Mouse (Mus musculus) heart, postnatal 0 days (tissue): ENCODE measurements around the gene Zfp526. TPM values are rescaled to one million over a fixed set of nuclear protein-coding genes. Genes with fewer than 3 reads are reported as not detected.

Source experiments
- ATAC-seq: fragments of 200-750 bp; cut with Nextera tagmentation; 2 replicates; pipeline ENCODE4 v1.8.0; 2017; ENCODE audit warnings: low read depth, moderate number of reproducible peaks, moderate library complexity; ENCODE audit not compliant: insufficient read depth
- DNase-seq: peaks from one replicate; pipeline ENCODE4 v3.0.0-alpha.2; 2016; ENCODE audit warnings: low spot score
- H3K27ac ChIP-seq: fragments of 300-500 bp; sonication (generic); 2 replicates; pipeline ENCODE4 v1.5.1; 2014; ENCODE audit warnings: low read depth, mild to moderate bottlenecking
- H3K27me3 ChIP-seq: fragments of 300-500 bp; sonication (generic); 2 replicates; pipeline ENCODE4 v1.6.1; 2014; ENCODE audit warnings: low read length, mixed read lengths; ENCODE audit not compliant: control insufficient read depth, insufficient read depth
- H3K36me3 ChIP-seq: fragments of 300-500 bp; sonication (generic); replicated peaks from 2 replicates; pipeline ENCODE4 v1.6.1; 2014; ENCODE audit warnings: low read length, mixed read lengths; ENCODE audit not compliant: control insufficient read depth, insufficient read depth
- H3K4me1 ChIP-seq: fragments of 300-500 bp; sonication (generic); 2 replicates; pipeline ENCODE4 v1.6.1; 2014; ENCODE audit warnings: antibody characterized with exemption; ENCODE audit not compliant: control insufficient read depth, insufficient read depth
- H3K4me2 ChIP-seq: fragments of 300-500 bp; sonication (generic); 2 replicates; pipeline ENCODE4 v1.6.1; 2014; ENCODE audit warnings: low read depth, mild to moderate bottlenecking, low read length, moderate library complexity
- H3K4me3 ChIP-seq: fragments of 300-500 bp; sonication (generic); 2 replicates; pipeline ENCODE4 v1.5.1; 2014; ENCODE audit warnings: low read depth, low read length
- H3K9ac ChIP-seq: fragments of 300-500 bp; sonication (generic); replicated peaks from 2 replicates; pipeline ENCODE4 v1.6.1; 2014; ENCODE audit warnings: low read depth, low read length, mixed read lengths
- H3K9me3 ChIP-seq: fragments of 300-500 bp; sonication (generic); replicated peaks from 2 replicates; pipeline ENCODE4 v1.6.1; 2016; ENCODE audit warnings: low read length; ENCODE audit not compliant: control insufficient read depth
- CTCF ChIP-seq: IDR thresholded peaks from 2 replicates; pipeline ENCODE4 v1.5.1; 2016; ENCODE audit warnings: antibody characterized with exemption, control low read depth, low read depth
- EP300 ChIP-seq: IDR thresholded peaks from 2 replicates; pipeline ENCODE4 v1.6.1; 2016; ENCODE audit warnings: antibody characterized with exemption, low read depth
- WGBS: fragments of 180-500 bp; shearing (Covaris S2); extraction: QIAGEN DNeasy Blood & Tissue Kit; methylation state at CpG from one replicate; pipeline ENCODE4 v1.1.7; 2014; 5-methylcytosine and 5-hydroxymethylcytosine counted together
- polyA plus RNA-seq: library from polyadenylated mRNA; unstranded; fragments of >200 nt; fragmentation: Nextera tagmentation; extraction: Ambion mirVana; gene quantifications from 2 replicates; pipeline ENCODE4 v1.2.1, GENCODE M21; 2015
- total RNA-seq: library from RNA; depleted of rRNA; stranded (reverse); fragments of >200 nt; gene quantifications from 2 replicates; pipeline ENCODE4 v1.2.3, GENCODE M21; 2014; ENCODE audit warnings: low replicate concordance

Gene Zfp526
- total and polyA plus RNA-seq, 2 experiments from 2014 or later = 1.2 to 6.8 TPM

DNA sequence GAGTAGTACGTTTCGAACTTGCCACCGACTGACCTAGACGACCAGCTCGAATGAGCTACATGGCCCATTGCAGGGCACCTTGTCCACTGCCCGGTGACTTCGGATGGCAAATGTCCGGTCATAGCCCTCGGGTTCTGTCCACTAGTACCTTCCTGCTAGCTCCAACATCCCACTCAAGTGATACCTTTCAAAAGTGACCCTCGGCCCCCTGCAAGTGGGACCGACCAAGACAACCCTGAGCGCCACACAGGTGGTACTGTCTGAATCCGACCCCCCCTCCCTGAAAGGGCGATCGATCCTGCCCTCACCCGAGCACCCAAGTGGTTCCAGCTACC is 1.8 kb upstream of the Zfp526 start:
- H3K4me1 ChIP-seq = peaks cover 20% of the 10 kb centered on the region
- H3K27ac ChIP-seq = peak overlapping the region; percentile 92
- H3K9me3 ChIP-seq = no peaks in the 10 kb centered on the region
- ATAC-seq (no peak), DNase-seq (peak; percentile 14)
- 1% methylated on average over 16 of the region's 16 CpGs for whole genome bisulfite sequencing
- H3K27me3 ChIP-seq = no peaks in the 10 kb centered on the region
- peak overlapping the region; percentile 70 for H3K9ac ChIP-seq
- peak overlapping the region; percentile 94 for H3K4me2 ChIP-seq
- H3K4me3 ChIP-seq = peak overlapping the region; percentile 85
- TF ChIP-seq CTCF (no peak), EP300 (no peak)
- H3K36me3 ChIP-seq = peaks cover 20% of the 10 kb centered on the region

DNA sequence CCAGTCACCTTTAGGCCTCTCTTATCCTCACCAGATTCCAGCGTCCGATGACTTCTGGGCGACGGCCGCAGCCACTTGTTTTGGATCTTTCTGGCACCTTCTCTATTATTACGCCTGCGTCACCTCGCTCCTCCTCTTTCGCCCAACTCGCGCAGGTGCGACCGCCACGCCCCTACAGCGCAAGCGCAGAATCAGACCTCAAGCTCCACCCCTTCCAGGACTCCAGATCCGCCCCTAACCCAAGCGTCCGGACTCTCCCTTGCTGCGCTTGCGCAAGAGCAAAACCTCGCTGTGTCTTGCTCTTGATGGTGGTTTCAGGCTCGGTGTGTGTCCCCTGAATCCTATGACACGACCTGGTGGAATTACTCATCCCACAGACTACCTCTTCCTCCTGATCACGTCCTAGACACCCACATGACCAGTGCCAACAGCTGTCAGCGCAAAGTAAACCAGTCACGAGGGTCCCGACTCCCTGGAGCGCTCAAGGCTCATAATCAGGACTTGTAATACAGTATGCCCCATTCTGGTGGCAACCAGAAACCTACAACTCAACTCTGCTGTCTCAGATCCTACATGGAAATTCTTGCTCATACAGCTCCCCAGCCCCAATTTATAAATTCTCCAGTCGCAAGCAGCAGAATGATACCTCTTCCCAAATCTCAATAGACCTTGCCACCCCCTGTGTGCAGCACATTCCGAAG is 1.3 kb upstream of the Zfp526 start:
- Histone ChIP-seq H3K36me3 (peaks cover 22% of the 10 kb centered on the region), H3K4me2 (peak overlapping the region; percentile 94), H3K4me1 (peaks cover 20% of the 10 kb centered on the region), H3K4me3 (peak overlapping the region; percentile 85), H3K27ac (peak overlapping the region; percentile 92), H3K27me3 (no peaks in the 10 kb centered on the region), H3K9me3 (no peaks in the 10 kb centered on the region), H3K9ac (peak overlapping the region; percentile 70)
- DNase-seq (peak; percentile 96), ATAC-seq (peak; percentile 80)
- no peak for TF ChIP-seq EP300
- TF ChIP-seq CTCF = no peak
- WGBS = 2% methylated on average over 31 of the region's 31 CpGs

DNA sequence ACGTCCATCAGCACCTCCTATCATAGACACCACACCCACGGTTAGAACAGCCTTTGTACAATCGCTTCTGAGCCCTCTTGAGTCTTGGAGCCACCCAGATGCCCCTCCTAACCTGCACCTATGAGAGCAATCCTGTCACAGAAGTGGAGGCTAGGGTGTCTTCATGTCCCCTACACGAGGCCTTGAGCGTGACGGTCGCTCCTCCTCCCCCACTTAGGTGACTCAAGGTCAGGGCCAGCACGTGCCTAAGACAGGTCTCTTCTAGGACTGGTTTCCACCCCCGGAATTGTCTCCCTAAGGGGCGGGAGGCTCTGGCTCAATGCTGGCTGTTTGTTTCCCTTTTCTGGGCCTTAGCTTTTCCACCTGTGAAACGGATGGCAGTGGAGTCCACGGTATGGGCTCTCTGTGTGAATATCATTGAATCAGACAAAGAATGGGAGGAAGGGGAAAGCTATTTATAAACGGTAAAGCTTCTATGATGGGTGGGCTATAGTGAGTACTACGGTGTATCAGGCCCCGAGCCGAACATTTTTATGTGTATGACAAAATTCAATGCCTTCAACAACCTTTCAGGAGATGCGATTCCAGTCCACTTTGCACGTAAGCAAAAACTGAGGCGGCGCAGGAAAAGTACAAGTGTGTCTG is 646 bp upstream of the Zfp526 start, which contains the start of gene Dedd2:
Gene Dedd2, minus strand, starts transcription at position 159 of the 645 bp plus-strand sequence.
- Histone ChIP-seq H3K4me1 (peaks cover 20% of the 10 kb centered on the region), H3K9me3 (no peaks in the 10 kb centered on the region), H3K4me3 (peak within 1 kb of the TSS; percentile 85), H3K27me3 (no peaks in the 10 kb centered on the region), H3K27ac (peak within 1 kb of the TSS; percentile 92), H3K9ac (peak within 1 kb of the TSS; percentile 74), H3K4me2 (peak within 1 kb of the TSS; percentile 94), H3K36me3 (peaks cover 23% of the 10 kb centered on the region)
- WGBS = under 1% methylated on average over 20 of the region's 20 CpGs
- ATAC-seq (peak; percentile 8; the same call in 1 of the 2 replicates), DNase-seq (no peak)
- no peak for TF ChIP-seq CTCF
- no peak for TF ChIP-seq EP300

DNA sequence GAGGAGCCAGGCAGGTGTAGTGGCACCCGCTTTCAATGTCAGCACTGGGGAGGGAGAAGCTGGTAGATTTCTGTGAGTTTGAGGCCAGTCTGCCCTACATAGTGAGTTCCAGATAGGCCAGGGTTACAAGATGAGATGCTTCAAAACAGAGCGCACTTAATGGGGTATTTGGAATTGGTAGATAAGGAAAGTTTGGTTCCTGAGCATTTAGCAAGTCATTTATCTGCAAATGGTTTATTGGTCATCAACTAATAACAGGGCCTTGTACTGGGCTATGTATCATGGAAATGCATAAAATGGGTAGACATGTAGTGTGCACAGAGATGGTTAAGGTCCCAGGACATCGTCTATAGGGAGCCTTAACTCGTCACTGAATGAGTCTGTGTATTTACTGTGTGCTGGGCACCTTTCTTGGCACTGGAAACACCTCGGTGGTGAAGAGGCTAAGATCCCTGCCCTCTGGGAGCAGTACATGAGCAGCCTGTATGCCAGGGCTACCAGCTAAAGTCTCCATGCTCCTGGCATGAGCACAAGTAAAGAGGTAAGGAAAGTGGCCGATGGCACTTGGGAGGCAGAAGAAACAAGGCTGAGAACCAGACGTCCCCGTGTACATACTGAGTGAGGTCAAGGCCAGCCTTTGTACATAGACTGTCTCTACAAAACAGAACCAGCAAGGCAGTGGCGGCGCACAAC is 1.2 kb downstream of the Zfp526 start:
- ATAC-seq (no peak), DNase-seq (no peak)
- WGBS = 78% methylated on average over 10 of the region's 10 CpGs
- H3K27me3 ChIP-seq = no peaks in the 10 kb centered on the region
- H3K27ac ChIP-seq = no peak overlapping the region
- H3K9ac ChIP-seq = peak overlapping the region; percentile 74; the same call in 1 of the 2 replicates
- H3K4me3 ChIP-seq = peak overlapping the region; percentile 85
- peak overlapping the region; percentile 94 for H3K4me2 ChIP-seq
- TF ChIP-seq EP300 = no peak
- no peak for TF ChIP-seq CTCF
- H3K36me3 ChIP-seq = peaks cover 35% of the 10 kb centered on the region
- no peaks in the 10 kb centered on the region for H3K9me3 ChIP-seq
- H3K4me1 ChIP-seq = peaks cover 20% of the 10 kb centered on the region

GRCm38 (mm10) chr7:25227523-25228300 is 6.5 kb downstream of the Zfp526 start:
- no peak overlapping the region for H3K27ac ChIP-seq
- no peak for ATAC-seq
- no peak overlapping the region for H3K4me2 ChIP-seq
- H3K4me1 ChIP-seq = no peaks in the 10 kb centered on the region
- no peak for TF ChIP-seq EP300
- TF ChIP-seq CTCF = no peak
- H3K9me3 ChIP-seq = no peaks in the 10 kb centered on the region
- H3K36me3 ChIP-seq = peaks cover 87% of the 10 kb centered on the region
- 85% methylated on average over 1 of the region's 1 CpGs for WGBS
- H3K27me3 ChIP-seq = no peaks in the 10 kb centered on the region
- H3K9ac ChIP-seq = no peak overlapping the region
- no peak overlapping the region for H3K4me3 ChIP-seq
- DNase-seq = no peak
